Mouse (Mus musculus): ENCODE data around the gene Gm21915. TPM values are rescaled to one million over a fixed set of nuclear protein-coding genes. Genes with fewer than 3 reads are reported as not detected.

The Gm21915 gene
- polyA plus RNA-seq, 1 experiment from 2014 or later = not detected

GRCm38 (mm10) chr9:40685801-40686420, 15.5 kb downstream of the Gm21915 start, which contains the start of gene Clmp:
Clmp (plus strand) TSS chr9:40685962.
- H3K9ac ChIP-seq (replicated peaks; ENCODE audit: low read depth, low read length) = peak within 1 kb of the TSS; percentile 81
- no peaks in the 10 kb centered on the region for H3K9me3 ChIP-seq (ENCODE audit: control insufficient read depth, low read depth, low read length)
- H3K4me3 ChIP-seq (ENCODE audit: low read depth, low read length) = peak within 1 kb of the TSS; percentile 75
- no peaks in the 10 kb centered on the region for H3K36me3 ChIP-seq (ENCODE audit: control insufficient read depth, insufficient read depth, low read length)
- ATAC-seq (ENCODE audit: insufficient number of reproducible peaks, insufficient read depth, low FRiP score, low read depth) = peak; percentile 68
- H3K27ac ChIP-seq (ENCODE audit: low read length) = peak within 1 kb of the TSS; percentile 97
- peak within 1 kb of the TSS; percentile 82 for H3K4me2 ChIP-seq (replicated peaks; ENCODE audit: low read depth, low read length)
- WGBS = under 1% methylated on average over 53 of the region's 53 CpGs
- no peaks in the 10 kb centered on the region for H3K27me3 ChIP-seq (ENCODE audit: control insufficient read depth, insufficient read depth, low read length)
- H3K4me1 ChIP-seq (ENCODE audit: control insufficient read depth, insufficient read depth, low read length) = peaks cover 11% of the 10 kb centered on the region; the same call in 1 of the 2 replicates

- peak; percentile 34; the same call in 1 of the 2 replicates for ATAC-seq (ENCODE audit: insufficient number of reproducible peaks, insufficient read depth, low FRiP score, low read depth)
- H3K4me3 ChIP-seq (ENCODE audit: low read depth, low read length) = peak overlapping the region; percentile 75
- peak overlapping the region; percentile 81 for H3K9ac ChIP-seq (replicated peaks; ENCODE audit: low read depth, low read length)
- H3K4me2 ChIP-seq (replicated peaks; ENCODE audit: low read depth, low read length) = peak overlapping the region; percentile 82
- H3K27me3 ChIP-seq (ENCODE audit: control insufficient read depth, insufficient read depth, low read length) = no peaks in the 10 kb centered on the region
- peak overlapping the region; percentile 97 for H3K27ac ChIP-seq (ENCODE audit: low read length)
- no peaks in the 10 kb centered on the region for H3K9me3 ChIP-seq (ENCODE audit: control insufficient read depth, low read depth, low read length)
- no peaks in the 10 kb centered on the region for H3K36me3 ChIP-seq (ENCODE audit: control insufficient read depth, insufficient read depth, low read length)
- 1% methylated on average over 23 of the region's 23 CpGs for WGBS
- H3K4me1 ChIP-seq (ENCODE audit: control insufficient read depth, insufficient read depth, low read length) = peaks cover 11% of the 10 kb centered on the region; the same call in 1 of the 2 replicates
These were observed 16.0 kb downstream of the Gm21915 start for GRCm38 (mm10) chr9:40686421-40686899.

GRCm38 (mm10) chr9:40687053-40687452, 16.6 kb downstream of the Gm21915 start:
- 40% methylated on average over 5 of the region's 5 CpGs for WGBS
- no peaks in the 10 kb centered on the region for H3K36me3 ChIP-seq (ENCODE audit: control insufficient read depth, insufficient read depth, low read length)
- peak overlapping the region; percentile 82 for H3K4me2 ChIP-seq (replicated peaks; ENCODE audit: low read depth, low read length)
- H3K9me3 ChIP-seq (ENCODE audit: control insufficient read depth, low read depth, low read length) = no peaks in the 10 kb centered on the region
- H3K4me1 ChIP-seq (ENCODE audit: control insufficient read depth, insufficient read depth, low read length) = peaks cover 15% of the 10 kb centered on the region
- peak overlapping the region; percentile 97 for H3K27ac ChIP-seq (ENCODE audit: low read length)
- ATAC-seq (ENCODE audit: insufficient number of reproducible peaks, insufficient read depth, low FRiP score, low read depth) = no peak
- peak overlapping the region; percentile 75 for H3K4me3 ChIP-seq (ENCODE audit: low read depth, low read length)
- H3K27me3 ChIP-seq (ENCODE audit: control insufficient read depth, insufficient read depth, low read length) = no peaks in the 10 kb centered on the region
- peak overlapping the region; percentile 81; the same call in 1 of the 2 replicates for H3K9ac ChIP-seq (replicated peaks; ENCODE audit: low read depth, low read length)

GRCm38 (mm10) chr9:40687553-40687952, 17.1 kb downstream of the Gm21915 start:
- WGBS = 52% methylated on average over 3 of the region's 3 CpGs
- Histone ChIP-seq H3K4me2 (replicated peaks; ENCODE audit: low read depth, low read length) (peak overlapping the region; percentile 82), H3K27me3 (ENCODE audit: control insufficient read depth, insufficient read depth, low read length) (no peaks in the 10 kb centered on the region), H3K9ac (replicated peaks; ENCODE audit: low read depth, low read length) (no peak overlapping the region; the same call in 1 of the 2 replicates), H3K4me1 (ENCODE audit: control insufficient read depth, insufficient read depth, low read length) (peaks cover 16% of the 10 kb centered on the region), H3K9me3 (ENCODE audit: control insufficient read depth, low read depth, low read length) (no peaks in the 10 kb centered on the region), H3K4me3 (ENCODE audit: low read depth, low read length) (peak overlapping the region; percentile 75), H3K36me3 (ENCODE audit: control insufficient read depth, insufficient read depth, low read length) (no peaks in the 10 kb centered on the region), H3K27ac (ENCODE audit: low read length) (no peak overlapping the region)
- no peak for ATAC-seq (ENCODE audit: insufficient number of reproducible peaks, insufficient read depth, low FRiP score, low read depth)

GRCm38 (mm10) chr9:40690511-40690910, 20.1 kb downstream of the Gm21915 start:
- Histone ChIP-seq H3K4me1 (ENCODE audit: control insufficient read depth, insufficient read depth, low read length) (peaks cover 26% of the 10 kb centered on the region), H3K4me3 (ENCODE audit: low read depth, low read length) (no peak overlapping the region), H3K27ac (ENCODE audit: low read length) (no peak overlapping the region), H3K27me3 (ENCODE audit: control insufficient read depth, insufficient read depth, low read length) (no peaks in the 10 kb centered on the region), H3K4me2 (replicated peaks; ENCODE audit: low read depth, low read length) (no peak overlapping the region), H3K36me3 (ENCODE audit: control insufficient read depth, insufficient read depth, low read length) (no peaks in the 10 kb centered on the region), H3K9me3 (ENCODE audit: control insufficient read depth, low read depth, low read length) (no peaks in the 10 kb centered on the region), H3K9ac (replicated peaks; ENCODE audit: low read depth, low read length) (no peak overlapping the region)
- no peak for ATAC-seq (ENCODE audit: insufficient number of reproducible peaks, insufficient read depth, low FRiP score, low read depth)
- WGBS = 90% methylated on average over 7 of the region's 7 CpGs

- ATAC-seq (ENCODE audit: insufficient number of reproducible peaks, insufficient read depth, low FRiP score, low read depth) = no peak
- Histone ChIP-seq H3K27ac (ENCODE audit: low read length) (no peak overlapping the region), H3K9ac (replicated peaks; ENCODE audit: low read depth, low read length) (no peak overlapping the region), H3K4me1 (ENCODE audit: control insufficient read depth, insufficient read depth, low read length) (peaks cover 18% of the 10 kb centered on the region), H3K27me3 (ENCODE audit: control insufficient read depth, insufficient read depth, low read length) (no peaks in the 10 kb centered on the region), H3K4me2 (replicated peaks; ENCODE audit: low read depth, low read length) (no peak overlapping the region), H3K9me3 (ENCODE audit: control insufficient read depth, low read depth, low read length) (no peaks in the 10 kb centered on the region), H3K36me3 (ENCODE audit: control insufficient read depth, insufficient read depth, low read length) (0 out of 2 replicates have a peak, but pooled peaks cover 2% of the 10 kb centered on the region), H3K4me3 (ENCODE audit: low read depth, low read length) (no peak overlapping the region)
- WGBS = 30% methylated on average over 3 of the region's 3 CpGs
These were observed 22.6 kb downstream of the Gm21915 start for GRCm38 (mm10) chr9:40693026-40693425.

GRCm38 (mm10) chr9:40693768-40694167, 23.4 kb downstream of the Gm21915 start:
- ATAC-seq (ENCODE audit: insufficient number of reproducible peaks, insufficient read depth, low FRiP score, low read depth) = 0 out of 2 replicates have a peak, but pooled peaks have one; percentile 18
- Histone ChIP-seq H3K36me3 (ENCODE audit: control insufficient read depth, insufficient read depth, low read length) (0 out of 2 replicates have a peak, but pooled peaks cover 2% of the 10 kb centered on the region), H3K9ac (replicated peaks; ENCODE audit: low read depth, low read length) (no peak overlapping the region), H3K4me2 (replicated peaks; ENCODE audit: low read depth, low read length) (no peak overlapping the region), H3K4me1 (ENCODE audit: control insufficient read depth, insufficient read depth, low read length) (peaks cover 14% of the 10 kb centered on the region), H3K9me3 (ENCODE audit: control insufficient read depth, low read depth, low read length) (no peaks in the 10 kb centered on the region), H3K27ac (ENCODE audit: low read length) (no peak overlapping the region), H3K4me3 (ENCODE audit: low read depth, low read length) (no peak overlapping the region), H3K27me3 (ENCODE audit: control insufficient read depth, insufficient read depth, low read length) (no peaks in the 10 kb centered on the region)
- 57% methylated on average over 5 of the region's 5 CpGs for WGBS

GRCm38 (mm10) chr9:40694284-40694683, 23.9 kb downstream of the Gm21915 start:
- Histone ChIP-seq H3K9ac (replicated peaks; ENCODE audit: low read depth, low read length) (no peak overlapping the region), H3K4me1 (ENCODE audit: control insufficient read depth, insufficient read depth, low read length) (peaks cover 14% of the 10 kb centered on the region), H3K27me3 (ENCODE audit: control insufficient read depth, insufficient read depth, low read length) (no peaks in the 10 kb centered on the region), H3K4me2 (replicated peaks; ENCODE audit: low read depth, low read length) (no peak overlapping the region), H3K36me3 (ENCODE audit: control insufficient read depth, insufficient read depth, low read length) (0 out of 2 replicates have a peak, but pooled peaks cover 2% of the 10 kb centered on the region), H3K27ac (ENCODE audit: low read length) (no peak overlapping the region), H3K4me3 (ENCODE audit: low read depth, low read length) (no peak overlapping the region), H3K9me3 (ENCODE audit: control insufficient read depth, low read depth, low read length) (no peaks in the 10 kb centered on the region)
- 85% methylated on average over 12 of the region's 12 CpGs for WGBS
- no peak for ATAC-seq (ENCODE audit: insufficient number of reproducible peaks, insufficient read depth, low FRiP score, low read depth)
